Mouse (Mus musculus): ENCODE measurements around the gene Tmed2. TPM values are rescaled to one million over a fixed set of nuclear protein-coding genes. Genes with fewer than 3 reads are reported as not detected.
"Not testable (repeated sequence)": the region's sequence is repeated elsewhere in the genome, so short reads cannot be mapped to it uniquely, and the experiment has no call there.

Gene Tmed2
- total RNA-seq, 2 experiments from 2014 or later = 158 to 163 TPM

DNA sequence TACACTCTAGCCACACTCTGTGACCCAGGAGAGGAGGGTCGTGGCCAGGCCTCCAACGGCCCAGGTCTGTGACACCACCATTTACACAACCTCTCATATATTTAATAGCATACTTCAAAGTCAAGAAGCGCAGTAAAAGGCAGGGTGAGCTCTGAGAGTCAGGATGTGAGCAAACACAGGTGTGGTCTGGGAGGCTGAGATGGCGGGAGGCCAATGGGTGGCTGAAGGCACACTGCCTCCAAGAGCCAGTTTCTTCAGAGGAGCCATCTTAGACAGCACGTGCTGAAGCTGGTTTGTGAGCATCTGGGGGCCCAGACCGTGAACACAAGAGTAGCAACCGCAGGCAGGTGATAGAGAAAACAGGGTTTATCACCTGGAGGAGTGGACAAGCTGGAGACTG lies 35.0 kb downstream of the Tmed2 start:
- DNase-seq = no peak

DNA sequence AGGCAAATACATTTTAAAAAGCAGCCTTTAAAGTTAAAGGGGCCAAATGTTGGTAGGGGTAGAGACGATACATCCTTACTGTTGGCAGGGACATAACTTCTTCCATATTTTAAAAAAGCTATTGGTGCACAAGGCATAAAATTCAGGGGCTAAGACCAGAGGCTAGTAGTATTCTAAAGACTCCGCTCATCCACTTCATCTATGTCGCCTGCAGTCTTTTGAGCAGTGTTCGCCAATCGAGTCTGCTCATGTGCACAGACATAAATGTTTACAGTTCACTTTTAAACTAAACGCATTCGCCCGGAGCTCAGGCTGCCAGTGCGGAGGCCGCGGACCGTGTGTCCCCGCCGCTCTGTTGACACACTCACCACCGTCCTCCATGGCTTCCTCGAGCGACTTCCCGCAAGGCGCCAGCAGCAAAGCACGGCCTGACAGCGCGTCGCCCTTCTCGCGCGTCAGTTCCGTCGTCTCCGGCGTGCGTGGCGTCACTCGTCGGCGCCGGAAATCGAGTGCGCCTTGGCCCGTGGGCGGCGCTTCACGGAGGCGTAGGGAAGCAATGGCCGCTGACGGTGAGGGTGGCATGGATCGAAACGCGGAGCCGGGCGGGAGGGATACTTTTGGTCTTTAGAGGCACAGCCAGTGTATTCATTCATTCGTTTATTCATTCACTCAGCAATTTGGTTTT lies 38.3 kb downstream of the Tmed2 start, which contains the start of the genes Eif2b1 and Gtf2h3:
Gene Eif2b1 (minus strand): TSS at position 499 of the 685 bp plus-strand sequence.
Gene Gtf2h3 (plus strand): TSS at position 508 of the 685 bp plus-strand sequence.
- peak; percentile 95 for DNase-seq

DNA sequence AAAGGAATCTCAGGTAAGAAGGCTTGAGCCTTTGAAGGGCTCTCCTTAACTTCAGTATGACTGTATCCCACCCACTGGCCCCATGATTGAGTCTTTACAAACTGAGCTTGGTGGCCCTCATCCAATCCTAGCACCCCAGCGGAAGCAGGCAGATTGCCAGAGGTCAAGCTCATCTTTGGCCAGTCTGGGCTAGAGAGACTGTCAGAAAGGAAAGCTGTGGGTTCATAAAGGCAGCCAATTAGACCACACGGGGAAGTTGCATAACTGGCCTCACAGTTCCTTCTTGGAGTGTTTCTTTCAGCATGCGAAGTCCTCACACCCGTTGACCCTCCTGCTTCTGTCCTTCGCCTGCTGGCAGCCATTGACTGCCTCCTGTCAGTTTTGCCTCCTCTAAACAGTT lies 42.0 kb downstream of the Tmed2 start:
- no peak for DNase-seq

DNA sequence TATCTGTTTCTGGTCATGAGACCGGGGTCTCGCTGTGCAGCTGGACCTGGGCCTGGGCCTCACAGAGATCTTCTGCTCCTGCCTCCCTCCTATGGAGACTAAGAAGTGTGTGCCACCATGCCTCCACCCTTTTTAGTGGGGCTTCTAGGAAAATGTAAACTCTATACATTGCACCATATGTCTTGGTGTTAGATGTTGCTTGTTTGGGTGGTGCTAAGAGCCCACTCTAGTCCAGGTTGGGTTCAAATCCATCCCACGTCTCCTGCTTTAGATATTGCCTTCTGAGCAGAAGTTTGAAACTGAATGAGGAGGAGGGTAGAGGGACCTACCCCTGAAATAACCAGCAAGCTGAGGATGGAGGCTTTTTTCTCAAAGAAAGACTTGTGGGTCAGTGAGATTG lies 52.3 kb downstream of the Tmed2 start:
- no peak for DNase-seq

DNA sequence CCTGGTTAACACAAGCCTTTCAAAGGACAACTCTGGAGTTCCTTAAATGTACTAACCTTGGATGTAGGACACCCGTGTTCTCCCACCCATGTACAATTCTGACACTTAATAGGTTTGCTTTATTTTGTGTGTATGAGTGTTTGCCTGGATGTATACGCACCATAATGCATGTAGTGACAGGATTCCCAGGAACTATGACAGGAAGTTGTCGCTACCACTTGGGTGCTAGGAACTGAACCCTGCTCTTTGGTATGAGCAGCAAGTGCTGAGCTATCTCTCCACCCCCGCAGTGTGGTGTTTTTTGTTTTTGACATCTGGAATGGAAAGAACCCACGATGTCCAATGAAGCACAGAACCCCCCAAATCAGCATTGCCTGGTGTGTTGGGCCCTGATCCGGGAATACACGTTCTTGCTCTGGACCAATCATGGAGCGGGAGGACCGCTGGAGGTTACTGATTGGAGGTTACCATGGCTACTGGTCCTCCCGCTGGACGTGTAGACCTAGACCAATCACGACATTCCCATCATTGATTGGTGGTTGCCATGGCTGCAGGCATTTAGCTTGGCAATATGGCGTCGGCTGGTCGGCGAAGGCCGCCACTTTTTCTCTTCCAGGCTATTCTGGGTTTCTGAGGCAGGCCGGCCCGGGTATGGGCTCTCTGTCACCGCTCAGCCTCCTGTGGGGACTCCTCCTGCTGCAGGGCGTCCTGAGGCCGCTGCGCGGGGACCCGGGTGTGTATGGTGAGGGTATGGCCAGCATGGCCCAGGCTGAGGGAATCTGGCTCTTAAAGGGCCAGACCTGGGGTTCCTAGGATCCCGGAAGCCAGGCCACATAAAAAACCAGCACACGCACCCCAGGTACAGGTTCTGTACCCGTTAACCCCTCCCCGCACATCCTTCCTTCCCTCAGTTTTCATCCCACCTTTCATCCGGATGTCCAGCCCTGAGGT lies 58.0 kb downstream of the Tmed2 start:
- DNase-seq = peak; percentile 85

DNA sequence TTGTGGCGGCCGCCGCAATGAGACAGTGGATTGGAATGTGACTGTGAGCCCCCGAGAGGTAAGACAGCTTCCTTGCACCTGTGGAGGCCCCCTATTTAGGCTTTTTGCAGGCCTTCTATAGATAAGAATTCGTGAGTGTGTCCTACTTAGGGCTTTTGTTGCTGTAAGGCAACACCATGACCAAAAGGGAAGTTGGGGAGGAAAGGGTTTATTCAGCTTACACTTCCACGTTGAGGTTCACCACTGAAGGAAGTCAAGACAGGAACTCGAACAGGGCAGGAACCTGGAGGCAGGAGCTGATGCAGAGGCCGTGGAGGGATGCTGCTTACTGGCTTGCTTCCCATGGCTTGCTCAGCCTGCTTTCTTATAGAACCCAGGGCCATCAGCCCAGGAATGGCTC lies 59.2 kb downstream of the Tmed2 start:
- not testable (repeated sequence) for DNase-seq

Other genes starting within 250 kb of the Tmed2 start
- 1 to 10 TPM; 4.8 to 6.1 TPM for gene Mphosph9, start 212.7 kb upstream of the Tmed2 start, total RNA-seq (2021)
- gene 2810006K23Rik, start 212.6 kb upstream of the Tmed2 start, total RNA-seq (2021) = 1 to 10 TPM; 7.3 to 9.5 TPM
- 100 to 1,000 TPM; 165 to 169 TPM for gene Cdk2ap1, start 177.6 kb upstream of the Tmed2 start, total RNA-seq (2021)
- gene Sbno1, start 114.7 kb upstream of the Tmed2 start, total RNA-seq (2021) = 10 to 100 TPM; 38.8 to 44.3 TPM
- 10 to 100 TPM; 37.2 to 43.6 TPM for gene Kmt5a, start 100.8 kb upstream of the Tmed2 start, total RNA-seq (2021)
- gene Rilpl2, start 62.3 kb upstream of the Tmed2 start, total RNA-seq (2021) = 1 to 10 TPM; 6.6 to 7.9 TPM
- gene Snrnp35, start 57.6 kb upstream of the Tmed2 start, total RNA-seq (2021) = 10 to 100 TPM; 21.8 to 23.6 TPM
- gene Rilpl1, start 9.3 kb upstream of the Tmed2 start, total RNA-seq (2021) = 10 to 100 TPM; 48.9 to 49.3 TPM
- 1 to 10 TPM; 4.9 to 6.0 TPM for gene Ddx55, start 12.2 kb downstream of the Tmed2 start, total RNA-seq (2021)
- gene Eif2b1, start 38.4 kb downstream of the Tmed2 start, total RNA-seq (2021) = 10 to 100 TPM; 42.1 to 48.8 TPM
- 10 to 100 TPM; 17.6 to 18.2 TPM for gene Gtf2h3, start 38.4 kb downstream of the Tmed2 start, total RNA-seq (2021)
- gene Atp6v0a2, start 87.9 kb downstream of the Tmed2 start, total RNA-seq (2021) = 10 to 100 TPM; 20.4 to 25.7 TPM
- under 1 TPM; 0.07 to 0.19 TPM for gene Dnah10, start 184.4 kb downstream of the Tmed2 start, total RNA-seq (2021)